Mouse (Mus musculus): ENCODE measurements around the gene Dgcr2.

- TF ChIP-seq EP300 (IDR thresholded peaks at IDR 0.05; ENCODE audit: low read depth) (no peak), CTCF (IDR thresholded peaks at IDR 0.05; ENCODE audit: low read depth) (no peak)
Measured at GRCm38 (mm10) chr16:17882196-17882595, 16.2 kb downstream of the Dgcr2 start.
